Mouse (Mus musculus): Measurements from ENCODE around the gene Prkaa2.

DNA sequence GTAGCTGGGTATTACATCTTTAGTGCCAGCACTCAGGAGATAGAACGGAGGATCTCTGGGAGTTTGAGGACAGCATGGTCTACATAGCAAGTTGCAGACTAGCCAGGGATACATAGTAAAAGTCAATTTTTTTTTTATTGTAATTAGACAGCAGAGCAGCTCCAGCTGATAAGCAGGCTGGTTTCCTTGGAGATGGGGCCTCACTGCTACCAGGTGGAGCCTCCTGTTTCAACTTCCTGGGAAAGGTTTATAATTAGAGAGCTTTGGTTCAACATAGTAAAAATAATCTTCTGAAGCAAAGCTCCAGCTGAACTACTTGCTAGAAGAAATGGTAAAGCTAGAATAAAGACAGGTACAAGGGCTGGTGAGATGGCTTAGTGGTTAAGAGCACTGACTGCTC, 59.6 kb downstream of the Prkaa2 start:
- TF ChIP-seq CTCF (IDR thresholded peaks at IDR 0.05; ENCODE audit: insufficient read depth, low read depth, low read length) (no peak), POLR2A (IDR thresholded peaks at IDR 0.05; ENCODE audit: insufficient read depth, low read depth, low read length) (no peak)

Measured in olfactory bulb, adult 2 months (tissue).